ENCODE assay signal across 18 mouse cellular contexts in genomic region chr13:9151619-9152018, GRCm38 (mm10).
"Had no signal": no experiment of that assay in that cellular context is flagged by ENCODE, and none has a peak within 500 bp of the region (broad histone marks: within the 10 kb centered on the region; RNA-seq: fewer than 3 reads in every experiment).

No protein-coding gene starts in this region.

- H3K4me3 ChIP-seq: liver, embryonic 13.5 days; liver, embryonic 15.5 days; lung, embryonic 15.5 days; midbrain, embryonic 13.5 days; midbrain, embryonic 15.5 days; neural tube, embryonic 12.5 days; stomach, embryonic 15.5 days had no signal

- H3K4me1 ChIP-seq: liver, embryonic 13.5 days; liver, embryonic 15.5 days; lung, embryonic 15.5 days; midbrain, embryonic 15.5 days; neural tube, embryonic 12.5 days; stomach, embryonic 15.5 days had no signal

- ATAC-seq: liver, postnatal 0 days; lung, postnatal 0 days; midbrain, embryonic 13.5 days; midbrain, embryonic 15.5 days had no signal

- H3K9me3 ChIP-seq: liver, embryonic 13.5 days; liver, embryonic 15.5 days; lung, embryonic 15.5 days; midbrain, embryonic 13.5 days; midbrain, embryonic 15.5 days; neural tube, embryonic 12.5 days; stomach, embryonic 15.5 days had no signal

- H3K27ac ChIP-seq: liver, embryonic 13.5 days; liver, embryonic 15.5 days; lung, embryonic 15.5 days; macrophage; midbrain, embryonic 13.5 days; midbrain, embryonic 15.5 days; neural tube, embryonic 12.5 days; stomach, embryonic 15.5 days had no signal

- H3K4me2 ChIP-seq: liver, embryonic 13.5 days; liver, embryonic 15.5 days; lung, embryonic 15.5 days; midbrain, embryonic 11.5 days; midbrain, embryonic 13.5 days; midbrain, embryonic 15.5 days; neural tube, embryonic 12.5 days; stomach, embryonic 15.5 days had no signal

- H3K27me3 ChIP-seq: liver, embryonic 13.5 days; liver, embryonic 15.5 days; lung, embryonic 15.5 days; midbrain, embryonic 13.5 days; midbrain, embryonic 15.5 days; neural tube, embryonic 12.5 days; stomach, embryonic 15.5 days had no signal

- H3K9ac ChIP-seq: liver, embryonic 13.5 days; liver, embryonic 15.5 days; liver, postnatal 0 days; lung, embryonic 15.5 days; midbrain, embryonic 13.5 days; midbrain, embryonic 15.5 days; neural tube, embryonic 12.5 days; stomach, embryonic 15.5 days had no signal

- DNase-seq: liver, embryonic 13.5 days; liver, postnatal 0 days; lung, adult 2 months; lung, postnatal 14 days; right cerebral cortex, postnatal 14 days; right cerebral cortex, postnatal 4 days; thymus, adult 2 months; thymus, postnatal 25 days; thymus, postnatal 4 days had no signal
